Mouse (Mus musculus): ENCODE data around the gene Naga. TPM values are rescaled to one million over a fixed set of nuclear protein-coding genes. Genes with fewer than 3 reads are reported as not detected.

The Naga gene
- total RNA-seq (2014; rRNA removed; ENCODE audit: low replicate concordance): 45.2 and 74.0 TPM in 2 replicates
- 35.4 and 37.5 TPM in 2 replicates for polyA plus RNA-seq (2015; fragmentation: Nextera tagmentation; extraction: Ambion mirVana)

GRCm38 (mm10) chr15:82338593-82339112 lies at the start of gene Naga, which contains the start of the genes Pheta2 and Smdt1:
TSS of gene Naga (minus strand) at chr15:82338925.
TSS of gene Pheta2 (plus strand) at chr15:82338942.
TSS of gene Smdt1 (plus strand) at chr15:82338959.
- peaks cover 29% of the 10 kb centered on the region for H3K4me1 ChIP-seq (ENCODE audit: control insufficient read depth, insufficient read depth)
- peak within 1 kb of the TSS; percentile 81 for H3K27ac ChIP-seq (ENCODE audit: low read depth)
- H3K9ac ChIP-seq (replicated peaks; ENCODE audit: low read depth, low read length): peak within 1 kb of the TSS; percentile 75
- ATAC-seq (ENCODE audit: insufficient read depth, low read depth): peak; percentile 93
- H3K9me3 ChIP-seq (replicated peaks; ENCODE audit: control insufficient read depth, low read length): no peaks in the 10 kb centered on the region
- peak; percentile 97 for DNase-seq (ENCODE audit: low spot score)
- peaks cover 31% of the 10 kb centered on the region for H3K36me3 ChIP-seq (replicated peaks; ENCODE audit: control insufficient read depth, insufficient read depth, low read length)
- WGBS: under 1% methylated on average over 41 of the region's 41 CpGs
- peak within 1 kb of the TSS; percentile 77 for H3K4me2 ChIP-seq (ENCODE audit: low read depth, low read length)
- TF ChIP-seq EP300 (IDR thresholded peaks at IDR 0.05; ENCODE audit: low read depth): no peak
- no peak for TF ChIP-seq CTCF (IDR thresholded peaks at IDR 0.05; ENCODE audit: low read depth)
- H3K27me3 ChIP-seq (ENCODE audit: control insufficient read depth, insufficient read depth, low read length): no peaks in the 10 kb centered on the region
- H3K4me3 ChIP-seq (ENCODE audit: low read depth, low read length): peak within 1 kb of the TSS; percentile 81

- ATAC-seq (ENCODE audit: insufficient read depth, low read depth) (no peak), DNase-seq (ENCODE audit: low spot score) (no peak)
- no peak overlapping the region for H3K27ac ChIP-seq (ENCODE audit: low read depth)
- H3K4me3 ChIP-seq (ENCODE audit: low read depth, low read length): no peak overlapping the region
- WGBS: 82% methylated on average over 2 of the region's 2 CpGs
- H3K4me1 ChIP-seq (ENCODE audit: control insufficient read depth, insufficient read depth): peaks cover 6% of the 10 kb centered on the region; the same call in 1 of the 2 replicates
- H3K9me3 ChIP-seq (replicated peaks; ENCODE audit: control insufficient read depth, low read length): no peaks in the 10 kb centered on the region
- no peak overlapping the region for H3K9ac ChIP-seq (replicated peaks; ENCODE audit: low read depth, low read length)
- no peaks in the 10 kb centered on the region for H3K36me3 ChIP-seq (replicated peaks; ENCODE audit: control insufficient read depth, insufficient read depth, low read length)
- no peak overlapping the region for H3K4me2 ChIP-seq (ENCODE audit: low read depth, low read length)
- no peaks in the 10 kb centered on the region for H3K27me3 ChIP-seq (ENCODE audit: control insufficient read depth, insufficient read depth, low read length)
- no peak for TF ChIP-seq CTCF (IDR thresholded peaks at IDR 0.05; ENCODE audit: low read depth)
- TF ChIP-seq EP300 (IDR thresholded peaks at IDR 0.05; ENCODE audit: low read depth): no peak
These were observed 47.0 kb upstream of the Naga start for GRCm38 (mm10) chr15:82385729-82386128.

DNA sequence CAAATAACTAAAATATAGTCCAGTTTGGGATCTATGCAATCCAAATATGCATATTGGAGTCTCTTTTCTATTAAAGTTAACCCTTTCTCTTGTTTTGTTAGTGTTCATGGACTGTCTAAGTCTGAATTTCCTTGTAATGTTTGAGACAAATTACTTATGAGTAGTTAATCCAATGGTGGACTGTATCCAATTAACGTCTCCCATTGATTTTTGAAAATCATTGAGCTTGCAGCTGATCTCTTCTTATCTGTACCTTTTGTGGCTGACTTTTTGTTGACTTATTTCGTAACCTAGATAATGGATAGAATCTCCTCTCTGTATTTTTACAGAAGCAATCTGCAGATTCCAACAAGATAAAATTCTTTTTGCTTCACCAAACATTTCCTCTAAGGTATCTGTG lies 43.7 kb upstream of the Naga start:
- Histone ChIP-seq H3K27ac (ENCODE audit: low read depth) (no peak overlapping the region), H3K4me1 (ENCODE audit: control insufficient read depth, insufficient read depth) (peaks cover 23% of the 10 kb centered on the region), H3K4me3 (ENCODE audit: low read depth, low read length) (no peak overlapping the region), H3K36me3 (replicated peaks; ENCODE audit: control insufficient read depth, insufficient read depth, low read length) (no peaks in the 10 kb centered on the region), H3K27me3 (ENCODE audit: control insufficient read depth, insufficient read depth, low read length) (no peaks in the 10 kb centered on the region), H3K4me2 (ENCODE audit: low read depth, low read length) (no peak overlapping the region), H3K9me3 (replicated peaks; ENCODE audit: control insufficient read depth, low read length) (no peaks in the 10 kb centered on the region), H3K9ac (replicated peaks; ENCODE audit: low read depth, low read length) (no peak overlapping the region)
- ATAC-seq (ENCODE audit: insufficient read depth, low read depth) (no peak), DNase-seq (ENCODE audit: low spot score) (no peak)
- 92% methylated on average over 2 of the region's 2 CpGs for WGBS
- TF ChIP-seq CTCF (IDR thresholded peaks at IDR 0.05; ENCODE audit: low read depth) (no peak), EP300 (IDR thresholded peaks at IDR 0.05; ENCODE audit: low read depth) (no peak)

GRCm38 (mm10) chr15:82380714-82381062 lies 42.0 kb upstream of the Naga start:
- Histone ChIP-seq H3K4me2 (ENCODE audit: low read depth, low read length) (peak overlapping the region; percentile 80), H3K4me3 (ENCODE audit: low read depth, low read length) (peak overlapping the region; percentile 58), H3K4me1 (ENCODE audit: control insufficient read depth, insufficient read depth) (peaks cover 35% of the 10 kb centered on the region), H3K36me3 (replicated peaks; ENCODE audit: control insufficient read depth, insufficient read depth, low read length) (no peaks in the 10 kb centered on the region), H3K27ac (ENCODE audit: low read depth) (peak overlapping the region; percentile 93), H3K9ac (replicated peaks; ENCODE audit: low read depth, low read length) (peak overlapping the region; percentile 40; the same call in 1 of the 2 replicates), H3K9me3 (replicated peaks; ENCODE audit: control insufficient read depth, low read length) (no peaks in the 10 kb centered on the region), H3K27me3 (ENCODE audit: control insufficient read depth, insufficient read depth, low read length) (no peaks in the 10 kb centered on the region)
- peak; percentile 39 for ATAC-seq (ENCODE audit: insufficient read depth, low read depth)
- TF ChIP-seq EP300 (IDR thresholded peaks at IDR 0.05; ENCODE audit: low read depth) (peak; percentile 73), CTCF (IDR thresholded peaks at IDR 0.05; ENCODE audit: low read depth) (no peak)
- WGBS: 26% methylated on average over 7 of the region's 7 CpGs
- DNase-seq (ENCODE audit: low spot score): peak; percentile 64

GRCm38 (mm10) chr15:82379871-82380713 lies 41.4 kb upstream of the Naga start, which contains the start of gene Cyp2d22:
TSS of gene Cyp2d22 (minus strand) at chr15:82380260.
- Histone ChIP-seq H3K4me1 (ENCODE audit: control insufficient read depth, insufficient read depth) (peaks cover 35% of the 10 kb centered on the region), H3K4me2 (ENCODE audit: low read depth, low read length) (peak within 1 kb of the TSS; percentile 80), H3K36me3 (replicated peaks; ENCODE audit: control insufficient read depth, insufficient read depth, low read length) (0 out of 2 replicates have a peak, but pooled peaks cover 2% of the 10 kb centered on the region), H3K9ac (replicated peaks; ENCODE audit: low read depth, low read length) (peak within 1 kb of the TSS; percentile 57), H3K4me3 (ENCODE audit: low read depth, low read length) (peak within 1 kb of the TSS; percentile 58), H3K27me3 (ENCODE audit: control insufficient read depth, insufficient read depth, low read length) (no peaks in the 10 kb centered on the region), H3K27ac (ENCODE audit: low read depth) (peak within 1 kb of the TSS; percentile 93), H3K9me3 (replicated peaks; ENCODE audit: control insufficient read depth, low read length) (no peaks in the 10 kb centered on the region)
- no peak for TF ChIP-seq EP300 (IDR thresholded peaks at IDR 0.05; ENCODE audit: low read depth)
- no peak for TF ChIP-seq CTCF (IDR thresholded peaks at IDR 0.05; ENCODE audit: low read depth)
- 3% methylated on average over 18 of the region's 24 CpGs for WGBS
- peak; percentile 68 for ATAC-seq (ENCODE audit: insufficient read depth, low read depth)
- DNase-seq (ENCODE audit: low spot score): peak; percentile 65

All from heart, postnatal 0 days (tissue).